Mouse (Mus musculus): ENCODE results near the gene Gja5. TPM values are rescaled to one million over a fixed set of nuclear protein-coding genes. Genes with fewer than 3 reads are reported as not detected.
"Not testable (repeated sequence)": the region's sequence is repeated elsewhere in the genome, so short reads cannot be mapped to it uniquely, and the experiment has no call there.

The Gja5 gene
- total RNA-seq, 2 experiments from 2014 or later: 1.9 to 2.1 TPM

DNA sequence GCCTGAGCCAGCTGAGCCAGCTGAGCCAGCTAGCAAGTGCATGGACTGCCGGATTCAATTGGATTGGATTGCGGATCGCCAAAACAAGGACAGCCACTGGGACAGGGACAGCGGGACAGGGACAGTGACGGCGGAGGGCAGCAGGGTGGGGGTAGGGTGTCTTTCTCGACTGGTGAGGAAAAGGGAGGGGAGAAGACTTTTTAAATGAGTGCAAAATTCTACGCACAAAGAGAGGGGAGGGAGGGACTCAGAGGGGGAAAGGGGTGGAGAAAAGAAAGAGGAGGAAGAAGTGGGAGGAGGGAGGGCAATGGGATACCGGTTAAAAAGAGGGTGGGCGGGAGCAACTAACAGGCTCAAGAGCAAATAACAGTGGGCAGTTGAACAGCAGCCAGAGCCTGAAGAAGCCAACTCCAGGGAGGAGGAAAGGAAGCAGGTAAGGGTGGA, 127.6 kb downstream of the Gja5 start:
- no peak for DNase-seq (ENCODE audit: low spot score in 2 of 2)

DNA sequence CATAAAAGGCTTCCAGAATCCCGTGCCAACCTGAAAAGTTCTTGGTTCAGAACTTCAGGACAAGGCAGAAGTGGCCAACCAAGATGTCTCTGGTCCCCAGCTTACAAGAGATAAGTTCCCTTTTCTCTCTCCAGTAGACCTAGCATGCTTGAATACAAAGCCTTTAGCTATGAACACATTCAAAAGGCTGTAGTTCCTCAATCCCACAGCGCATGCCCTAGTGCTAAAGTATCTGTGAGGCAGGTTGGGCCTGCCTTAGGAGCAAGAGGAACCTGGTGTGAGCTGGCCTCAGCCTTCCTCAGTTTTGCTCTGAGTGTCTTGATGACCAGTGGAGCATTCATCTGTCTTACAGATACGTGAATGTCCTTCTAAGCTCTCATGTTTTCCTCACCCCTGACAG, 131.1 kb downstream of the Gja5 start:
- DNase-seq (ENCODE audit: low spot score in 2 of 2): no peak

DNA sequence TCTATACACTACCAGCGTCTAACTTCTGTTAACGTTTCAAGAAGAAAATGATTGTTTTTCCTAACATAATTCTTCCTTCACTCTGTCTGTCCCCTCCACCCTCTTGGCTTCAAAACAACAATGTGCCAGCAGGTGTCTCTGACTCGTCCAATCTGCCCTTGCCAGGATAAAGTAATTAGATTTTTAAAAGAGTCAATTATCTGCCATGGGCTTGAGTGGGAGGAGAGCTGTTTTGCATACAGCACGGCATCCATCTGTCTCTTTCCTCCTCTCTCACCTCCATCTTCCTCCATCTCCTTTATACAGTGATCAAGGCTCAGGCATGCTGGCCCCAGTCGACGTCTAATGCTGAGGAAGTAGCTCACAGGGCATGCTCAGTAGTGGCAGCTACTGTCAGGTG, 132.6 kb downstream of the Gja5 start:
- DNase-seq (ENCODE audit: low spot score in 2 of 2): no peak

DNA sequence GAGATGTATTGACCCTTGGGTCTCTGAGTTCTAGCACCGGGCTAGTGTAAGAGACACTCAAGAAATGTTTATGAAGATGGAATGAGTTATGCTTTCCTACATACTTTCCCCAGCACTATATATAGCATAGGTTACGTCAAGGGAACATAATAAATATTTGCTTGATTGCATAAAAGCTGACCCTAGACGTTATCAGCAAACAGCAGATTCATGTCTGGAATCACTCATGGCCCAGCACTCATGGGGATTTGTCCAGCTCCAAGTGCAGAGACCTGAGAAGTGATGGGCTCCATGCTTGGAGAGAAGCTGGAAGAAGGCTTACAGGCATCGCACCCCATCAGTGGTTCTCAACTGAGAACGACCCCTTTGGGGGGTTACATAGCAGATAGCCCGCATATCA, 135.2 kb downstream of the Gja5 start:
- DNase-seq (ENCODE audit: low spot score in 2 of 2): no peak

DNA sequence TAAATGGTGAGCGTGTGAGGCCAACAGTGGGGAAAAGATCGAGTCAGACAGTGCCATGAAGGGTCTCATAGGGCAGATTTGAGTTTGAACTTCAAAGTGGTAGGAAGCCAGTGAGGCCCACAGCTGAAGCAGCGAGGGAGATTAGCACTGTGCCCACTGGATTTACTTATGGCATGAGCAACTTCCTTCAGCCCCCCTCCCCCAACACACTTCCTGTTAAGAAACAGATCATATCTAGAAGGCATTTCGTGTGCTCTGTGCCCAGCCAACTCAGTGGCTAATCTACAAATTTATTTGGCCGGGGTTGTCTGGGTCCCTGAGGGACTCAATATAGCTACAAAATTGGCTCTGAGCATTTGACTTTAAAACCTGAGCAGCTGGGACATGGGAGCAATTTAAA, 139.7 kb downstream of the Gja5 start:
- no peak for DNase-seq (ENCODE audit: low spot score in 2 of 2)

DNA sequence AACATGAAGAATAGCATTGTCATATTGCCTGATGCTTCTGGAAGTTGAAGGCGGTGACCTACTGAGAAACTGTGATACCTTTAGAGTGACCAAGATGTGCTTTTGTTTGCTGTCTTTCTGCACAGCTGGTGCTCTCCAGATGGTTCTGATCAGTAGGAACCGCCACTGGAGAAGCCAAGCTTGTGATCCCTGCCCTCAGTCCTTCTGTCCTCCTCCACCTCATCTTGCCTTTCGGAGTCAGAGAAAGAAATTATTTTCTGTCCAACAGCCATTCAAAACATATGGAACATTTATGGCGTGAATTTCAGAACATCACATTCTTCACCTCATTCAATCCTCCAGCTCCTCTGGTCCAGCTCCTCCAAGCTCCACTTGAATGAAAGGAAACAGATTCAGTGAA, 143.3 kb downstream of the Gja5 start:
- no peak for DNase-seq (ENCODE audit: low spot score in 2 of 2)

DNA sequence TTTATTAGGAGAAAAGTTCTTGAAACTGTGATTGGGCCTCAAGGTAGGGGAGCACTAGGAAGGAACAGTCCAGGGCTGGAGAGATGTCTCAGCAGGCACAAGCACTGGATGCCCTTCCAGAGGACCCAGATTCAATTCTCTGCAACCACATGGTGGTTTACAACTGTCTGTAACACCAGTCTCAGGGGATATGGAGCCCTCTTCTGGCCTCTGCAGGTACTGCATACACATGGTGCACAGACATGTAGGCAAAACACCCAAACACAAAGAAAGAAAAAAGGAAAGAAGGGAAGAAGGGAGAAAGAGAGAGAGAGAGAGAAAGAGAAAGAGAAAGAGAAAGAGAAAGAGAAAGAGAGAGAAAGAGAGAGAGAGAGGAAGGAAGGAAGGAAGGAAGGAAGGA, 143.9 kb downstream of the Gja5 start:
- no peak for DNase-seq (ENCODE audit: low spot score in 2 of 2)

DNA sequence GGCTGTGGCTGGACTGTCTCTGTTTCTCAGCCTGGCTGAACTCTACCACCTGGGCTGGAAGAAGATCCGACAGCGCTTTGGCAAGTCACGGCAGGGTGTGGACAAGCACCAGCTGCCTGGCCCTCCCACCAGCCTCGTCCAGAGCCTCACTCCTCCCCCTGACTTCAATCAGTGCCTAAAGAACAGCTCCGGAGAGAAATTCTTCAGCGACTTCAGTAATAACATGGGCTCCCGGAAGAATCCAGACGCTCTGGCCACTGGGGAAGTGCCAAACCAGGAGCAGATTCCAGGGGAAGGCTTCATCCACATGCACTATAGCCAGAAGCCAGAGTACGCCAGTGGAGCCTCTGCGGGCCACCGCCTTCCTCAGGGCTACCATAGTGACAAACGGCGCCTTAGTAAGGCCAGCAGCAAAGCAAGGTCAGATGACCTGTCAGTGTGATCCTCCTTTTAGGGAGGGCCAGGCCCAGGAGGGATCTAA, 146.8 kb downstream of the Gja5 start:
- DNase-seq (ENCODE audit: low spot score in 2 of 2): no peak

DNA sequence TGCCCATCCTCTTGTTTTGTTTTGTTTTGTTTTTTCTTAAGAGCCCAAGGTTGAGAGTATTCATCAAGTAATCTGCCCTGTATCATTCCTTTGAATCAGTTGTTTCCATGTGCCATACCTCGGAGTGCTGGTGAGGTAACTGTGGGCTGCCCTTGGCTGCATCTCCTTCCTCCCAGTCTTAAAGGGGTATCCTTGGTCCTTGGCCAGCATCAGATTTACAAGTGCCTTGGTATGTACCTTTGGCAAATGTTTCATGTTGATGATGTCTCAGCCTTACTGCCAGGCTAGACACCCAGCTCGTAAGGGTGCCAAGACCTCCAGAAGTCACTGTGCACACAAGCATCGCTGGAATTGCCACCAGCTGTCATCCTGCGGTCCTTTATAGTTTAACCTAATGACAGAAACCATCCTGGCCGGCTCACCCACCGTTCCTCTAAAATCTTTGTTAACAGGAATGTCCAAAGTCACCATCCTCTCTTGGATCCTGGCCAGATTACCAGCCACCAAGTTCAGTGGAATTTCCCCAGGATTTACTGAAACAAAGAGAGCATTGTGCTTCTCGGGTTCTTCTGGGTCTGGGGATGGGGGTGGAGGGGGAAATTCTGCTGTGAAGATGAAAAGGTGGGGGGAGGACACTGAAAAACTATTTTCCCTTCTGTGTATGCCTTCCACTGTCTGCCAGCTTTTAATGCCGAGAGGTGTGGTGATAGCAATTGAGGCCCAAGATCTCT, 147.7 kb downstream of the Gja5 start:
- DNase-seq (ENCODE audit: low spot score in 2 of 2): no peak

DNA sequence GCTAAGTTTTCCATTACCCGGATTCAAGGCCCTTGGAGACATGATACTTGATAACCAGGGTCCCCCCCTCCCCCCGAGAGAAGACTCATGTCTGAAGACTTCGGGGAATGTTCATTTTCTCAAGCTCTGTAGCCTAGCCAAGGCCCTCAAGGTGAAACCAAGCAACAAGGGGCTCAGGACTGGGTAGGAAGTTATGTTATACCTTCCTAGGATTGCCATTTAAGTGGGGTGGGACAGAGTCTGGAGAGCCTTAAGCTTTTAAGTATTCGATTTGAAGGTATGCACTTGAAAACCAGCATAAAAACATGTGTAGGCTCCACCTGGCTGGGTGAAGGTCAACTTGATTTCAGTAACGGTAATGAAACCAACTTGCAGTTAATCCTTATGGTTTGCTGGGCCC, 154.2 kb downstream of the Gja5 start:
- DNase-seq (ENCODE audit: low spot score in 2 of 2): no peak

DNA sequence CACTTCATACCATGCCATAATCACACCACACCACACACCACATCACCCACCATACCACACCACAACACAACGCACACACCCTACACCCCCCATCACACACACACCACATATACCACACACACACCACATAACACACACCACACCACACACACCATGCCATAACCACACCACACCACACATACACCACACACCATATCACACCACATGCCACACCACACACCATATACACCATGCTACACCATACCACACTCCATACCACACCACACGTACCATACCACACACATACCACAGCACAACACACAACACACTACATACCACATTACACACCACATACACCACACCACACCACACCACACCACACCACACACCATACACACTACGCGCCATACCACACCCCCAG, 155.6 kb downstream of the Gja5 start:
- no peak for DNase-seq (ENCODE audit: low spot score in 2 of 2)

DNA sequence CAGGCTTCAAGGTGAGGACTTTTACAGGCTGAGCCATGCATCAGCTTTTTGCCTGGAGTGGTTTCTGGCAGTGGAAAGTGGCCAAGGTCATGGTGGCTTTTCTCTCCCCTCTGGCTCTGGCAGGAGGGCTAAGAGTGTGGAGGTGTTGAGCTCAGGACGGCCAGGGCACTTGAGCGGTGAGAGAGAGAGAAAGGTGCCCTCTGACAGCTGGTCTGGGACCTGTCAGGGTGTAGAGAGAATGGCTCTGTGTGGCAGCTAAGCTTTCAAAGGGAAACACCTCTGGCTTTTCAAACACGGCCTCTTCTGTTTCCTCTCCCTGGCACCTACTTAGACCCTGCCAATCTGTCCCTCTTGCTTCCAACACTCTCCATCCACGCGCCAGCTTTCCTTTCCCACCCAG, 158.3 kb downstream of the Gja5 start:
- no peak for DNase-seq (ENCODE audit: low spot score in 2 of 2)

DNA sequence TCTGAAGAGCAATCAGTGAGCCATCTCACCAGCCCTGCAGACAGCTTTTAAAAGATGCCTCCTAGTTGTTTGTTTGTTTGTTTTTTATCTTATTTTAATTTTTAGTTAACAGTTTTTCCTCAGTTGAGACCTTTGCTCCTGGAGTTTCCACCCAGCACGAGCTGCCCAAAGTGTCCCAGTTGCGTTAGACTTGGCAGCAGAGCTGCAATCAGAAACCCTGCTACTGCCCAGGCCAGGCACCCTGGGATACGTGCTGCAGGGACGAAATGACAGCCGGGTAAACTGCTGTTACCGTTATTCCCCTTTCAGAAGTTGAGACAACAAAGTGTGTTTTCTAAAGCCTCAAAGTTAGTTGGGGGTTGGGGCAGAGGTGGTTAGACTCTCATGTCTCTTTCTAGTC, 159.6 kb downstream of the Gja5 start:
- no peak for DNase-seq (ENCODE audit: low spot score in 2 of 2)

DNA sequence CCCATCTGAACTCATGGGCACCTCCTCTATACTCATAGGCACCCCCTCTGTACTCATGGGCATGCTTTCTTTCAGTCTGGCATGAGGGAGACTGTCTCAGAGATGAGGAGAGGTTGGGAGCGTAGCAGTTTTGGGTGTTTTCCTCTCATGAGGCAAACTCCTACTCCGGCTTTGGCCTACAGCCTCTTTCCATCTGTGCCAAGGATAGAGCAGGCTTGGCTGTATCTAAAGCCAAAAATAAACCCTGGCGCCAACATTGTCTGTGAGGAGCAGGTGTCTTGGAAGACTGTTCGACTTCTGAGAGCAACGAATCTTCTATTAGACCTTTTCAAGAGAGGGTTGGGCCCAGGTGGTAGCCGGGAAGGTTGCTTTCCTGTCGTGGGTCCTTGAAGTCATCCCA, 165.1 kb downstream of the Gja5 start:
- not testable (repeated sequence) for DNase-seq (ENCODE audit: low spot score in 2 of 2)

DNA sequence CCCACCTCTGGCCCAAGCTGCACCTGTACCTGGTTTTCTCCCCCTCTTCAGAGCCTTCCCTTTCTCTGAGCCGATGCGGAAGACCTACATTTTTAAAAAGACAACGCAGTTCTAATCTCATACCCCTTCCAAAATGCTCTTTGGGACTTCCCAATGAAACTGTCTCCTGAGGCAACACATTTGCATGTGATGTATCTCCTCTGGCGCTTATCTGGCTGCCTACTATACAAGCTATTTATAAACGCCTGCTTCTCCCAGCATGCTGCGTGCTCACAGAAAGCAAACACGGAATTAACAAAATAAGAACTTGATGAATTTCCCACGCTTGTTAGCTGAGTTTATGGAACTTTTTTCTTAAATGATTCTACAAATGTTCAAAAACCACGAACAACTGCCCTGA, 167.4 kb downstream of the Gja5 start:
- DNase-seq (ENCODE audit: low spot score in 2 of 2): not testable (repeated sequence)

DNA sequence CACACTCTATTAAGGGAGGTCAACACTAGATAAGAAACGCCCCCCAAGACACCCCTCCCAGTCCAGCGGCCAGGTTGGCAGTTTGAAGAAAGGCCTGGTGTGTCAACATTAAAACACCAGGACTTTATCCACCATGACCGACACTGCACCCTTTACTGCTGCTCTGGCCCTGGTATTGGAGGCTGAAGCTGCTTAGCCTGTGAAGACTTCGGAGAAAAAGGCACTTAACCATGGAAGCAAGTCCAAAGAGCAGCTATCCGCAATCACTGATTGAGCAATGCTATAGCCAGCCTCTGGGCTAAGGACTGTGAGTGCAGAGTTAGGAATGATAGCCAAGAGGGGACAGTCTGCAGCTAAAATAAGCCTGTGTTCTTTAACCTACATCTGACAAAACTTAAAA, 167.9 kb downstream of the Gja5 start:
- DNase-seq (ENCODE audit: low spot score in 2 of 2): not testable (repeated sequence)

DNA sequence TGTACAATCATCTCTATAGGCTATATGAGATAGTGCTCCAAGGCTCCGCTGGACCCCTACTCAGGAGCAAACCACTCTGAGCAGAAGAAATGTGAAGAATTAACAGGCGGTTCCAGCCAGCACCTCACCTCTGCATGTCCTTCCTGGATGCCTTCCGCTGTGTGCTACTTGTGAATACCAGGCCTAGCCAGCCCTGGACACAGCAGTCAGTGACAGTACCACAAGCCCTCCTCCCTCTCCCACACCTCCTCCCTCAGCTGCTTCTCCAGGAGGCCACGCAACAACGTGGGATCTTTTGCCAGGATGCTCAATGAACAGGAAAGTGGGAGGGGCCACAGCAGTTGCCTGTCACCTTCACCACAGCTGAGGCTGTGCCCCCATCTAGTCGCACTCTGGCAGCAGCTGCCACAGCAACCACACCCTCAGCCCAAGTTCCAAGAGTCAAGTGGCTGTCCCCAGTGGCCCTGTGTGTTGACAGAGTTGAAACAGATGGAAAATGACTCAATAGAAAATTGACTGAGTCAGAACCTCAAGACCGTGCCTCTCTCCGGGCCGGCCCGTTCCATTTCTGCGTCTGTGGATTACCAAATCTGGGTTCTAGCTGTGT, 171.4 kb downstream of the Gja5 start:
- DNase-seq (ENCODE audit: low spot score in 2 of 2): not testable (repeated sequence)

DNA sequence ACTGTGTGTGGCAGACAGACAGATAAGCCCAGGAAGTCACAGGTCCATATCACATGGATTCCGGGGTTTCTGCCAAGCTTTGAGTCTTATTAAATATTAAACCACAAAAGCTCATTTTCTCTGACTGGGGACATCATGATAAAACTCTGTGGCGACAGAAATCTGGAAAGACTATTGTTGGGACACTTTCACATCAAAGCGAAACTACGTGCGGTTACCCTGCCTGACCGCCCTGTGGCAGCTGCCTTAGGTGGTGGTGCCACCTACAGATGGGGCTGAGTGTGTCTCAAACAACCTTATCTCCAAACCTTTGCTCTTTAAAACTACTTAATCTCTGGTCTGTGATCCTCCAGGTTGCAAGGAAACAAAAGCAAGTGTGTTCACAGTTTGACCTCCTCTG, 171.9 kb downstream of the Gja5 start:
- DNase-seq (ENCODE audit: low spot score in 2 of 2): no peak

DNA sequence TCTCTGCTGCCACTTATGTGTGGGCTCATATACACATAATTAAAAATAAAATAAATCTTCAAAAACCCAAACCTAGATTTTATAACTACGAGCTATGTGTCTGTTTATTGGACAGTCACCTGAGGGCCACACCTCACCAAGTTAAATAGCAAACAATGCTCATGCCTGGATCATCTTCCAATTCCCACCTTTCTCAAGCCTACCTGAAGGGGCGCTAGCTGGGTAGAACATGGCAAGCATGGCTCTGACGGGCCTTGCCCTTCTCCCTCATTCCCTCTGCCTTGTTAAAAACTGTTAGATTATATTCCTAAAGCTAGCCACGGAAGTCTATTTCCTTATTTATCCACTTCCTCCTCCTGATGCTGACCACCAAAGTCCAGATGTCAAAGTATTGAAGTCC, 173.9 kb downstream of the Gja5 start:
- no peak for DNase-seq (ENCODE audit: low spot score in 2 of 2)

DNA sequence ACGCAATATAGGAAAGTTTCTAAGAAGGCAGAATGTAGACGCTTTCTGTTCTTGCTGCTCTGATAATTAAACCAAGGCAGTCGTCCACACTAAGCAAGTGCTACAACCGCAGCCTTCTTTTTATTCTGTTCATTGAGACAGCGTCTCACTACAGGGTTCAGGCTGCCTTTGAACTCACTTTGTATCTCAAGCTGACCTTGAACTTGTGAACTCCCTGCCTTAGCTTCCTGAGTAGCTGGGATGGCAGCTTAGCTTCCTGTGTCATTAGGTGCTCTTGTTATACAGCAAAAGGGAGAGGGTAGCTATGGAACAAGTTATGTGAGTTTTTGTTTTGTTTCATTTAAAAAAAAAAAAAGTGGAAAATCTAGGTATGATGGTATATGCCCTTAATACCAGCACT, 177.7 kb downstream of the Gja5 start:
- no peak for DNase-seq (ENCODE audit: low spot score in 2 of 2)

DNA sequence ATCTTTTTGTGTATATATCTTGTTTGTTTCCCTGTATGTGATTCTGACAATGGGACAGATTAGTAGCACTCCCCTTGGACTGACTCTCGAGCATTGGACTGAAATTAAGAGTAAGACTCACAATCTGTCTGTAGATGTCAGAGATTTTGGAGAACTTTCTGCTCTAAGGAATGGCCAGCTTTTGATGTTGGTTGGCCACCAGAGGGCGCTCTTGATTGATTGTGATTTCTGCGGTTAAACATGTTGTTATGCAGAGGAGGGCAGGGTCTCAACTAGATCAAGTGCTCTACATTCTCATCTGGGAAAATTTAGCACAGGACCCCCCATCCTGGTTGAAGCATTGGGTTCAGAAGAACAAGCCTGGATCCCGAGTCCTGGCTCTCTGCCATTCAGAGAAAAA, 182.8 kb downstream of the Gja5 start:
- peak; percentile 18 to 37 for DNase-seq (ENCODE audit: low spot score in 2 of 2)

DNA sequence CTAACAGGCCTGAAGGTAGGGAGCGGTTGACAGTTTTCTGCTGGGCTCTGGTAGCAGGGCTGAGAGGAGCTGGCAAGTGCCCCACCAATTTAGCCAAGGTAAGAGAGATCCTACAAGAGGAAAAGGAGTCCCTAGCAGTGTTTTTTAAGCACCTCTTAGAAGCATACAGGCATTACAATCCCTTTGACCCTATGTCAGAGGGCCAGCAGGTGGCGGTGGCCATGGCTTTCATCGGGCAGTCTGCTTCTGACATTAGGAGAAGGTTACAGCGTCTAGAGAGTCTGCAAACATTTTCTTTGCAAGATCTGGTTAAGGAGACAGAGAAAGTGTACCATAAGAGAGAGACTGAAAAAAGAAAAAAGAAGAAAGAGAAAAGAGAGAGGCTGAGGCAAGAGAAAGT, 183.8 kb downstream of the Gja5 start:
- DNase-seq (ENCODE audit: low spot score in 2 of 2): not testable (repeated sequence)

DNA sequence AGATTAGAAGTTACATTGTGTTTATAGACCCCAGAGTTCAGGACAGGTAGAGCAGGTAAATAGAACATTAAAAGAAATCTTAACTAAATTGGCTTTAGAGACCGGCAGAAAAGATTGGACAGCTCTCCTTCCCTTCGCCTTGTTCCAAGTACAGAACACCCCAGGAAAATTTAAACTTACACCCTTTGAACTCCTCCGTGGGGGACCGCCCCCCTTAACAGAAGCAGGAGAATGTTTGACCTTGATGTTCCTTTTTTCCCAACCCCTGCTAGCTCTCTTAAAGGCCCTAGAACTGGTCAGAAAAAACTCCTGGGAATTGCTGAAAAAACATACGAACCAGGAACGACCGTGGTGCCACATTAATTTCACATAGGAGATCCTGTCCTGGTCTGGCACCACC, 187.5 kb downstream of the Gja5 start:
- not testable (repeated sequence) for DNase-seq (ENCODE audit: low spot score in 2 of 2)
